Mouse (Mus musculus) liver, embryonic 14.5 days (tissue): ENCODE results near the gene Dnm3. TPM values are rescaled to one million over a fixed set of nuclear protein-coding genes. Genes with fewer than 3 reads are reported as not detected.

Experiments
- ATAC-seq: fragments of 200-750 bp; cut with Nextera tagmentation; 2 replicates; pipeline ENCODE4 v1.8.0; 2017; ENCODE audit warnings: moderate number of reproducible peaks, mild to moderate bottlenecking, moderate library complexity; ENCODE audit not compliant: insufficient read depth
- DNase-seq, 3 experiments: peaks; one replicate each; pipeline ENCODE4 v3.0.0-alpha.2; 2012 to 2013; ENCODE audit warnings: low read depth in 3 of 3, low spot score in 3 of 3
- H3K27ac ChIP-seq: fragments of 300-500 bp; sonication (generic); 2 replicates; pipeline ENCODE4 v1.5.1; 2014; ENCODE audit warnings: moderate library complexity, mild to moderate bottlenecking, control low read depth, inconsistent platforms
- H3K27me3 ChIP-seq: fragments of 300-500 bp; sonication (generic); 2 replicates; pipeline ENCODE4 v1.6.1; 2014; ENCODE audit warnings: mild to moderate bottlenecking, low read length, moderate library complexity; ENCODE audit not compliant: control insufficient read depth, insufficient read depth
- H3K36me3 ChIP-seq: fragments of 300-500 bp; sonication (generic); replicated peaks from 2 replicates; pipeline ENCODE4 v1.6.1; 2014; ENCODE audit warnings: low read depth; ENCODE audit not compliant: control insufficient read depth, insufficient read depth
- H3K4me1 ChIP-seq, 2 experiments: fragments of 200-500 bp in 1 of 2; fragments of 300-500 bp in 1 of 2; sonication (generic) in 1 of 2; replicated peaks; 2 replicates each; pipeline ENCODE4 v1.6.1; 2012 to 2014; ENCODE audit warnings: antibody characterized with exemption in 1 of 2, inconsistent platforms in 1 of 2, low read length in 1 of 2; ENCODE audit not compliant: control insufficient read depth in 2 of 2, insufficient read depth in 2 of 2
- H3K4me2 ChIP-seq: fragments of 300-500 bp; sonication (generic); 2 replicates; pipeline ENCODE4 v1.6.1; 2014; ENCODE audit warnings: low read depth, mild to moderate bottlenecking, control low read depth, moderate library complexity
- H3K4me3 ChIP-seq, 2 experiments: fragments of 200-500 bp in 1 of 2; fragments of 300-500 bp in 1 of 2; sonication (generic) in 1 of 2; 2 replicates each; pipeline ENCODE4 v1.5.1; 2012 to 2014; ENCODE audit warnings: low read depth in 2 of 2, low read length in 2 of 2, mild to moderate bottlenecking in 2 of 2, control low read depth in 1 of 2, inconsistent platforms in 1 of 2, moderate library complexity in 1 of 2; ENCODE audit not compliant: insufficient read depth in 1 of 2
- H3K9ac ChIP-seq: fragments of 300-500 bp; sonication (generic); replicated peaks from 2 replicates; pipeline ENCODE4 v1.6.1; 2014; ENCODE audit warnings: mild to moderate bottlenecking, control low read depth, moderate library complexity
- H3K9me3 ChIP-seq: fragments of 300-500 bp; sonication (generic); 2 replicates; pipeline ENCODE4 v1.6.1; 2016; ENCODE audit warnings: low read length, mixed read lengths; ENCODE audit not compliant: control insufficient read depth
- CTCF ChIP-seq: IDR thresholded peaks from 2 replicates; pipeline ENCODE4 v1.5.1; 2016; ENCODE audit warnings: antibody characterized with exemption, low read depth, control low read depth
- EP300 ChIP-seq: IDR thresholded peaks from 2 replicates; pipeline ENCODE4 v1.6.1; 2016; ENCODE audit warnings: antibody characterized with exemption, low read depth
- WGBS: fragments of 180-500 bp; shearing (Covaris S2); extraction: QIAGEN DNeasy Blood & Tissue Kit; methylation state at CpG from one replicate; pipeline ENCODE4 v1.1.7; 2014; ENCODE audit not compliant: insufficient replicate concordance; 5-methylcytosine and 5-hydroxymethylcytosine counted together
- polyA plus RNA-seq, 2 experiments: library from polyadenylated mRNA; depleted of rRNA in 1 of 2; stranded (reverse) in 1 of 2; unstranded in 1 of 2; fragments of >200 nt; fragmentation: Nextera tagmentation in 1 of 2; extraction: Ambion mirVana in 1 of 2; gene quantifications; 2 replicates each; pipeline versions ENCODE4 v1.2.1 to v1.2.3; 2012 to 2014

Gene Dnm3
- polyA plus RNA-seq, 2 experiments, result 0.61 to 0.96 TPM

DNA sequence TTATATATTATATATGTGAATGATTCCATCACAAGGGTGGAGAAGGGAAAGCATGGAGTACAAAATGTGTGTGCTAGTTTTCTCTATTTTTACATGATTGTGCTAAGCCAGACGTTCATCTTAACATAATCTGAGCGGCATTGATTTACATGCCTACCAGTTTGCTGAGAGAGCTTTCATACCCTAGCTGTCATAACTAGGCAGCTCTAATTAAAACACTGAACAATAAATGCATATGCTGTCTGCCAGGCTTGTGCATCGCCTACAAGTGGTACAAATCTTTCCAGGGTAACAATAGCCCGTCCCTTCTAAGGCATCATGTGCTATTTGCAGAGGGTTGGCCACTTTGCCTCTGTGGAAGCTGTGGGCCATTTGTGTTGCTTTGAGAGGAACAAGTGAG lies 124.0 kb downstream of the Dnm3 start:
- H3K4me3 ChIP-seq, result no peak overlapping the region
- no peak for ATAC-seq
- H3K4me2 ChIP-seq, result no peak overlapping the region
- no peak overlapping the region for H3K9ac ChIP-seq
- no peaks in the 10 kb centered on the region for H3K4me1 ChIP-seq
- H3K36me3 ChIP-seq, result no peaks in the 10 kb centered on the region
- no peak for DNase-seq
- no peaks in the 10 kb centered on the region for H3K27me3 ChIP-seq
- TF ChIP-seq CTCF (no peak), EP300 (no peak)
- no peaks in the 10 kb centered on the region for H3K9me3 ChIP-seq
- no peak overlapping the region for H3K27ac ChIP-seq
- WGBS, result 64% methylated on average over 4 of the region's 4 CpGs

DNA sequence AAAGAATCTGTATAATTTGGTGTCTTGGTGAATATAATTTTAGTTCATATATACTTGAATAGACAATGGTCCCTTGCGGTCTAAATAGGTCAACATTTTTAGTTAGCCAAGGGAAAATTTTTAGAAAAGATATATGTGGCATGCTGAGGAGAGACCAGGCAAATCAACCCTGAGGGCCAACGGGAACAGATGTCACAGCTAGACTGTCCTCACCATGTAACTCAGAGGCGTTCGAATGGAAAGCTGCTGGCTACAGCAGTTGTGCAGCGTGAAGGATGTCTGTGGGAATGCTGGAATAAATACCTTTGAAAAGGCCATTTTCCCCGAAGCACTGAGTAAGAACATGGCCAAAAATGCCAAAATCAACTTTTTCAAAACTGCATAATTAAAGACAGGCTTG lies 128.5 kb downstream of the Dnm3 start:
- no peaks in the 10 kb centered on the region for H3K4me1 ChIP-seq
- no peaks in the 10 kb centered on the region for H3K27me3 ChIP-seq
- TF ChIP-seq CTCF, result no peak
- TF ChIP-seq EP300, result no peak
- H3K27ac ChIP-seq, result no peak overlapping the region
- H3K9ac ChIP-seq, result no peak overlapping the region
- no peaks in the 10 kb centered on the region for H3K36me3 ChIP-seq
- 62% methylated on average over 6 of the region's 6 CpGs for WGBS
- no peaks in the 10 kb centered on the region for H3K9me3 ChIP-seq
- no peak overlapping the region for H3K4me3 ChIP-seq
- no peak for ATAC-seq
- H3K4me2 ChIP-seq, result no peak overlapping the region
- DNase-seq, result no peak

DNA sequence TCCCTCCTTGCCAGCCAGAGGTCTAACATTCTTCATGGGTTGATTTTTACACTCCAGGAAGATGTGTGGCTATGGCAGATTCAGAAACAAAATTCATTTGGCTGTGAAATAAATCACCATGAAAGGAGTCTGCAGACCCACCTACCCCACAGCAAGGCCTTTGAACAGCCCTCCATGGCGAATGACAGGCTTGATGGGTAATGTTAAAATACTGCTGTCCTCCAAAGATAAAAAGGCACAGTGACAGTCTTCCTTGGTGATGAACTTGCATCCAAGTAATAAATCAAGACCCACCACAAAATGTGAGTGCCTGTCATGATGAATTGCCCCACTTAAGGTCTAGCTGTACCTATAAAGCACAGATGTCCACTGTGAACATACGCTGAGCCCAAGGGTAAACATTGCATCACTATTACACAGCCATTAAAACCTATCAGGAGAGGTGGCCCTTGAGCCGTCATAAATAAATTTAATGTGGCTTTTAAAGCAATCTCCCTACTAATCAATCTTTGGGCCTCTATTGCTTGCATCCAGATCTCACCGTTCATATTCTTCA lies 131.3 kb downstream of the Dnm3 start:
- Histone ChIP-seq H3K27ac (no peak overlapping the region), H3K9ac (no peak overlapping the region), H3K4me2 (no peak overlapping the region), H3K36me3 (no peaks in the 10 kb centered on the region), H3K27me3 (no peaks in the 10 kb centered on the region), H3K4me1 (no peaks in the 10 kb centered on the region), H3K9me3 (no peaks in the 10 kb centered on the region), H3K4me3 (no peak overlapping the region)
- TF ChIP-seq CTCF (no peak), EP300 (no peak)
- no peak for DNase-seq
- ATAC-seq, result no peak
- WGBS, result 53% methylated on average over 4 of the region's 4 CpGs

DNA sequence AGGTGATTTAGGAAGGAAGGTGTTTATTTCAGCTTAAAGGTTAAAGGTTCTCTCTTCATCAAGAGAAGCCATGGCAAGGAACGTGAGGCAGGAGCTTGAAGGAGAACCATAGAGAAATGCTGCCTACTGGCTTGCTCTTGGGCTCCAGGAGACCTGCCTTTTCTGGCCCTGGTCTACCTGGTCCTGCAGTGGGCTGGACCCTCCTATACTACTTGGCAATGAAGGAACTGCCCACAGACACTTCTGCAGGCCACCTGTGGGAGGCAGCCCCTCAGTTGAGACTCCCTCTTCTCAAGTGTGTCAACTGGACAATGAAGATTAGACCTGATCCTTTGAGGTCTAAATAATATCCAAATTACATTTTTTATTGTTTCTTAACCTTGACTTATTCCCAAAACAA lies 140.7 kb downstream of the Dnm3 start:
- no peaks in the 10 kb centered on the region for H3K9me3 ChIP-seq
- no peak for TF ChIP-seq CTCF
- TF ChIP-seq EP300, result no peak
- H3K36me3 ChIP-seq, result no peaks in the 10 kb centered on the region
- H3K4me3 ChIP-seq, result no peak overlapping the region
- no peak overlapping the region for H3K4me2 ChIP-seq
- H3K27ac ChIP-seq, result no peak overlapping the region
- ATAC-seq, result no peak
- H3K27me3 ChIP-seq, result no peaks in the 10 kb centered on the region
- DNase-seq, result no peak
- H3K9ac ChIP-seq, result no peak overlapping the region
- 65% methylated on average over 1 of the region's 1 CpGs for WGBS
- H3K4me1 ChIP-seq, result no peaks in the 10 kb centered on the region

DNA sequence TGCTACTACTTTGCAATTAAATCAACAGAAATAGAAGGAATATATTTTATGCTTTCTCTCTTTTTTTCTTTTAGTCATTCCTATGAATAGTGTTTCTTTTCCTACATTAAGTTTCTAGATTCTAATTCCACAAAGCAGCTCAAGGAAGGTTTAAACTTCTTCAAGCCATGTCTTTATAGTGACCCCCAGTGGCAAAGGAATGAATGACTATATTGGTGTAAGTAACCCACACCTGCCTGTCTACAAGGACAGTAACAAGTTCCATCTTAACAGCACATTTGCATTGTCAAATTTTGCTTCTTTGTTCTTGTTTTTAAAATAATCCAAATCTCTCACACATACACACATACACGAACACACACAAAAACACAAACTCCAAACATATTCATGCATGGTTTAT lies 141.2 kb downstream of the Dnm3 start:
- WGBS, result 18% methylated on average over 1 of the region's 1 CpGs
- Histone ChIP-seq H3K27ac (no peak overlapping the region), H3K27me3 (no peaks in the 10 kb centered on the region), H3K9me3 (no peaks in the 10 kb centered on the region), H3K9ac (no peak overlapping the region), H3K36me3 (no peaks in the 10 kb centered on the region), H3K4me3 (no peak overlapping the region), H3K4me2 (no peak overlapping the region), H3K4me1 (no peaks in the 10 kb centered on the region)
- DNase-seq (no peak), ATAC-seq (no peak)
- peak; percentile 19; the same call in 1 of the 2 replicates for TF ChIP-seq CTCF
- TF ChIP-seq EP300, result no peak
